ENCODE assay signal across 8 mouse cellular contexts in the genomic region with DNA sequence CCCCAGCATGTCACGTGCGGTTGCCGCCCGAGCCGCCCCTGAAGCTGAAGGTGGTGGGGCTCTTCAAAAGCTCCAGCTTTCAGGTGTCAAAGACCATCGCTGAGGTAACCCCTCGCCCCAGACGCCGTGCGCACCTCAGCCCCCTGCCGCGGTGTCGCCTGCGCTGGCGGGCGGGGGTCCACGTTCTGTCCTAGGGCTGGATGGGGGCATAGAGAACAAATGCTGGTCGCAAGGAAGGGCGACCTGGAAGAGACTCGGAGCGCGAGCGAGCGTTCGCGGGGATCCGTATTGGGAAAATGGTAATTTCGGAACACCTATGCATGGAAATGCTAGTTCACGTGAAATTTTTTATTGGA. TPM values are rescaled to one million over a fixed set of nuclear protein-coding genes. Genes with fewer than 3 reads are reported as not detected.
A peak's percentile ranks its signal among the peaks of the same experiment; 100 is the strongest.
DNase-seq lines count a peak whose midpoint lies in the region; ATAC-seq and TF ChIP-seq lines count a peak whose summit lies in the region.

No protein-coding gene starts in this region.

- no peaks in the 10 kb centered on the region for H3K9me3 ChIP-seq in liver, embryonic 12.5 days (replicated peaks)

- TF ChIP-seq POLR2A in testis, adult 2 months (IDR thresholded peaks at IDR 0.05; ENCODE audit: control insufficient read depth, low read depth, low read length) = no peak

- WGBS in liver, embryonic 12.5 days (ENCODE audit: insufficient replicate concordance) = 1% methylated on average over 29 of the region's 29 CpGs

- peak overlapping the region; percentile 100 for H3K4me2 ChIP-seq in liver, embryonic 12.5 days

- peak overlapping the region; percentile 97 for H3K4me3 ChIP-seq in gastrocnemius, adult 2 months
- peak overlapping the region; percentile 91 for H3K4me3 ChIP-seq in testis, adult 2 months (ENCODE audit: control insufficient read depth, low read depth, low read length)
- H3K4me3 ChIP-seq in liver, embryonic 12.5 days = peak overlapping the region; percentile 74

- no peak for ATAC-seq in liver, embryonic 12.5 days

- DNase-seq in gastrocnemius, adult 2 months = no peak
- no peak for DNase-seq in gastrocnemius, postnatal 10 days
- no peak for DNase-seq in testis, postnatal 14 days (ENCODE audit: low spot score)
- DNase-seq in right cerebral cortex, postnatal 4 days = no peak
- no peak for DNase-seq in cerebellum, adult 8-10 months
- DNase-seq in kidney, adult 9 months = no peak

- H3K36me3 ChIP-seq in testis, adult 2 months (ENCODE audit: control insufficient read depth, insufficient read depth, low read length) = no peaks in the 10 kb centered on the region
- peaks cover 21% of the 10 kb centered on the region for H3K36me3 ChIP-seq in liver, embryonic 12.5 days

- TF ChIP-seq CTCF in gastrocnemius, adult 2 months (IDR thresholded peaks at IDR 0.05) = no peak
- TF ChIP-seq CTCF in testis, adult 2 months (IDR thresholded peaks at IDR 0.05; ENCODE audit: control insufficient read depth, insufficient read depth, insufficient replicate concordance, low read depth, low read length) = no peak

- H3K27ac ChIP-seq in gastrocnemius, adult 2 months = peak overlapping the region; percentile 92
- H3K27ac ChIP-seq in testis, adult 2 months (ENCODE audit: control insufficient read depth, insufficient read depth, low read depth, low read length) = no peak overlapping the region; the same call in 1 of the 2 replicates
- H3K27ac ChIP-seq in liver, embryonic 12.5 days = 0 out of 2 replicates have a peak overlapping the region, but pooled peaks have one; percentile 27

- H3K4me1 ChIP-seq in testis, adult 2 months (ENCODE audit: control insufficient read depth, insufficient read depth, low read length) = peaks cover 13% of the 10 kb centered on the region
- H3K4me1 ChIP-seq in liver, embryonic 12.5 days = peaks cover 24% of the 10 kb centered on the region

- peak overlapping the region; percentile 74 for H3K9ac ChIP-seq in liver, embryonic 12.5 days

- H3K27me3 ChIP-seq in testis, adult 2 months (ENCODE audit: control insufficient read depth, insufficient read depth, low read length) = no peaks in the 10 kb centered on the region
- 0 out of 2 replicates have a peak, but pooled peaks cover 8% of the 10 kb centered on the region for H3K27me3 ChIP-seq in liver, embryonic 12.5 days (replicated peaks)

- intact Hi-C loops in gastrocnemius, adult 2 months (cut with DNase I) = no loop called here

RNA-seq across cellular contexts. Expression of a gene that starts 0.3 kb away (rescaled TPM):
- total RNA-seq in gastrocnemius, adult 2 months (2021) = not detected
- total RNA-seq in gastrocnemius, postnatal 10 days (2021) = not detected
- 25.9 and 29.4 TPM in 2 replicates for polyA plus RNA-seq in testis, adult 2 months (2012; rRNA removed)
- polyA plus RNA-seq in liver, embryonic 12.5 days (2016; fragmentation: Nextera tagmentation; extraction: Ambion mirVana) = 0.12 TPM in 1 of 2 replicates, not detected in the other

RNA-seq across cellular contexts. Expression of a gene that starts 0.3 kb away (rescaled TPM):
- 10 to 100 TPM; 11.1 TPM for total RNA-seq in gastrocnemius, adult 2 months (2021)
- 10 to 100 TPM; 12.8 to 14.3 TPM for total RNA-seq in gastrocnemius, postnatal 10 days (2021)
- polyA plus RNA-seq in testis, adult 2 months (2012; rRNA removed) = 21.3 and 22.7 TPM in 2 replicates
- polyA plus RNA-seq in liver, embryonic 12.5 days (2016; fragmentation: Nextera tagmentation; extraction: Ambion mirVana) = 12.2 and 13.4 TPM in 2 replicates

RNA-seq across cellular contexts. Expression of a gene that starts 14.4 kb away (rescaled TPM):
- total RNA-seq in gastrocnemius, adult 2 months (2021) = 1 to 10 TPM; 5.9 to 6.9 TPM
- 10 to 100 TPM; 17.3 to 26.9 TPM for total RNA-seq in gastrocnemius, postnatal 10 days (2021)
- 1.6 and 2.4 TPM in 2 replicates for polyA plus RNA-seq in testis, adult 2 months (2012; rRNA removed)
- 10.6 TPM in 2 replicates for polyA plus RNA-seq in liver, embryonic 12.5 days (2016; fragmentation: Nextera tagmentation; extraction: Ambion mirVana)

RNA-seq across cellular contexts. Expression of a gene that starts 28.7 kb away (rescaled TPM):
- 100 to 1,000 TPM; 133 to 157 TPM for total RNA-seq in gastrocnemius, adult 2 months (2021)
- 100 to 1,000 TPM; 173 to 184 TPM for total RNA-seq in gastrocnemius, postnatal 10 days (2021)
- 216 and 279 TPM in 2 replicates for polyA plus RNA-seq in testis, adult 2 months (2012; rRNA removed)
- polyA plus RNA-seq in liver, embryonic 12.5 days (2016; fragmentation: Nextera tagmentation; extraction: Ambion mirVana) = 83.6 TPM in 2 replicates

RNA-seq across cellular contexts. Expression of a gene that starts 40.3 kb away (rescaled TPM):
- 1 to 10 TPM; 4.6 to 6.1 TPM for total RNA-seq in gastrocnemius, adult 2 months (2021)
- 1 to 10 TPM; 6.0 to 8.5 TPM for total RNA-seq in gastrocnemius, postnatal 10 days (2021)
- 8.2 and 9.1 TPM in 2 replicates for polyA plus RNA-seq in testis, adult 2 months (2012; rRNA removed)
- 7.3 and 8.5 TPM in 2 replicates for polyA plus RNA-seq in liver, embryonic 12.5 days (2016; fragmentation: Nextera tagmentation; extraction: Ambion mirVana)
